Mouse (Mus musculus): ENCODE data around the gene Chrm1. TPM values are rescaled to one million over a fixed set of nuclear protein-coding genes. Genes with fewer than 3 reads are reported as not detected.

Gene Chrm1
- polyA plus RNA-seq (2014; fragmentation: Nextera tagmentation; extraction: Ambion mirVana): 0.06 TPM in 1 of 2 replicates, not detected in the other

- 0 out of 2 replicates have a peak, but pooled peaks cover 6% of the 10 kb centered on the region for H3K4me1 ChIP-seq (ENCODE audit: control insufficient read depth, insufficient read depth, low read length)
- H3K36me3 ChIP-seq (ENCODE audit: control insufficient read depth, insufficient read depth, low read length): no peaks in the 10 kb centered on the region
- ATAC-seq (replicated peaks; ENCODE audit: insufficient number of reproducible peaks, low FRiP score, low TSS enrichment): no peak
- 78% methylated on average over 9 of the region's 9 CpGs for WGBS (ENCODE audit: insufficient replicate concordance)
- H3K27ac ChIP-seq (ENCODE audit: low read depth, low read length): no peak within 1 kb of the TSS
- H3K9ac ChIP-seq (ENCODE audit: low read depth, low read length): no peak within 1 kb of the TSS
- no peaks in the 10 kb centered on the region for H3K9me3 ChIP-seq (replicated peaks; ENCODE audit: control insufficient read depth, low read length)
- H3K4me2 ChIP-seq: peak within 1 kb of the TSS; percentile 91
- no peak within 1 kb of the TSS for H3K4me3 ChIP-seq (ENCODE audit: low read depth, low read length)
- peaks cover 5% of the 10 kb centered on the region; the same call in 1 of the 2 replicates for H3K27me3 ChIP-seq (ENCODE audit: control insufficient read depth, insufficient read depth, low read length)
Measured at GRCm38 (mm10) chr19:8663360-8663839, at the start of gene Chrm1. Chrm1 (plus strand) TSS chr19:8663789.

- H3K36me3 ChIP-seq (ENCODE audit: control insufficient read depth, insufficient read depth, low read length): no peaks in the 10 kb centered on the region
- no peak for ATAC-seq (replicated peaks; ENCODE audit: insufficient number of reproducible peaks, low FRiP score, low TSS enrichment)
- H3K4me1 ChIP-seq (ENCODE audit: control insufficient read depth, insufficient read depth, low read length): no peaks in the 10 kb centered on the region
- H3K9me3 ChIP-seq (replicated peaks; ENCODE audit: control insufficient read depth, low read length): no peaks in the 10 kb centered on the region
- H3K4me3 ChIP-seq (ENCODE audit: low read depth, low read length): no peak overlapping the region
- H3K4me2 ChIP-seq: no peak overlapping the region
- 33% methylated on average over 2 of the region's 2 CpGs for WGBS (ENCODE audit: insufficient replicate concordance)
- no peak overlapping the region for H3K27ac ChIP-seq (ENCODE audit: low read depth, low read length)
- no peak overlapping the region for H3K9ac ChIP-seq (ENCODE audit: low read depth, low read length)
- H3K27me3 ChIP-seq (ENCODE audit: control insufficient read depth, insufficient read depth, low read length): no peaks in the 10 kb centered on the region
Measured at GRCm38 (mm10) chr19:8614343-8614742, 49.2 kb upstream of the Chrm1 start.

DNA sequence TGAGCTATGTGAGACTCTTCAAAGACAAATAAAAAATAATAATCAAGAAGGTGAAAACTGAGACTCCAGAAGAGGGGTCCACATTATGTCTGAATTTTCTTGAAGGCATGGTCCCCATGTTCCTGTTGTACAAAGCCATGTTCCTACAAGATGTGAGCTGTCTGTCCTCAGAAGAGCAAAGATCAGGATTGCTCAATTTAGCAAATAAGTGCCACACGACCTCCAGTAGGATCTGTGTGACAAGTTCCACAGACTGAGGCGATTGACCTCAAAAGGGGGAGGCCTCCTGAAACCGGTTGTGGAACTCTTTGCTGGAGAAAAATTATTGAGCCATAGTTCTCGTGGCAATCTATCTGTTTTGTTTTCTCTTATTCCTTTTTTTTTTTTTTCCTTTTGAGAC lies 47.3 kb upstream of the Chrm1 start:
- WGBS (ENCODE audit: insufficient replicate concordance): 54% methylated on average over 4 of the region's 4 CpGs
- Histone ChIP-seq H3K4me3 (ENCODE audit: low read depth, low read length) (no peak overlapping the region), H3K27ac (ENCODE audit: low read depth, low read length) (no peak overlapping the region), H3K27me3 (ENCODE audit: control insufficient read depth, insufficient read depth, low read length) (no peaks in the 10 kb centered on the region), H3K9ac (ENCODE audit: low read depth, low read length) (no peak overlapping the region), H3K4me2 (no peak overlapping the region), H3K36me3 (ENCODE audit: control insufficient read depth, insufficient read depth, low read length) (no peaks in the 10 kb centered on the region), H3K9me3 (replicated peaks; ENCODE audit: control insufficient read depth, low read length) (no peaks in the 10 kb centered on the region), H3K4me1 (ENCODE audit: control insufficient read depth, insufficient read depth, low read length) (no peaks in the 10 kb centered on the region)
- no peak for ATAC-seq (replicated peaks; ENCODE audit: insufficient number of reproducible peaks, low FRiP score, low TSS enrichment)

DNA sequence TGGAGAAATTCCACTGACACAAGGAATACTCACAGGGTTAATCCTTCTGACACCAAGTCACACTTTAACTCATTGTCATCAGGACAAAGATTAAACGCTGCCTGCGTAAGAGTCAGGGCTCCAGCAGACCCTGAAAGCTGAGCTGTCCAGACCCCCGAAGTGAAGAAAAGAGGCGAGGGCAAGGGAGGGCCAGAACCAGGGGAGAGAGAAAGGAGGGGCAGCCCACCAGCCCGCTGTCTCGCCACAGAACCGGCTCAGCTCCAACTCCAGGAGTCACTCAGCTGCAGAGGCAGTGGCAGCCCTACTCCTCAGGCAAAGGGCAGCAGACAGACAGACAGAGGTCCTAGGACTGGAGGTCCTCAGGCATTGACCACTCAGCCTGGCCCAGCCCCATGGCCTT lies 45.7 kb upstream of the Chrm1 start, which contains the start of gene Slc22a6:
Slc22a6 (plus strand) TSS at position 136 of the 400 bp plus-strand sequence.
- no peak within 1 kb of the TSS for H3K4me3 ChIP-seq (ENCODE audit: low read depth, low read length)
- WGBS (ENCODE audit: insufficient replicate concordance): 25% methylated on average over 7 of the region's 7 CpGs
- H3K27me3 ChIP-seq (ENCODE audit: control insufficient read depth, insufficient read depth, low read length): no peaks in the 10 kb centered on the region
- no peak for ATAC-seq (replicated peaks; ENCODE audit: insufficient number of reproducible peaks, low FRiP score, low TSS enrichment)
- H3K27ac ChIP-seq (ENCODE audit: low read depth, low read length): no peak within 1 kb of the TSS
- no peaks in the 10 kb centered on the region for H3K9me3 ChIP-seq (replicated peaks; ENCODE audit: control insufficient read depth, low read length)
- no peak within 1 kb of the TSS for H3K4me2 ChIP-seq
- H3K4me1 ChIP-seq (ENCODE audit: control insufficient read depth, insufficient read depth, low read length): no peaks in the 10 kb centered on the region
- no peak within 1 kb of the TSS for H3K9ac ChIP-seq (ENCODE audit: low read depth, low read length)
- H3K36me3 ChIP-seq (ENCODE audit: control insufficient read depth, insufficient read depth, low read length): no peaks in the 10 kb centered on the region

GRCm38 (mm10) chr19:8621098-8621497 lies 42.5 kb upstream of the Chrm1 start:
- ATAC-seq (replicated peaks; ENCODE audit: insufficient number of reproducible peaks, low FRiP score, low TSS enrichment): no peak

DNA sequence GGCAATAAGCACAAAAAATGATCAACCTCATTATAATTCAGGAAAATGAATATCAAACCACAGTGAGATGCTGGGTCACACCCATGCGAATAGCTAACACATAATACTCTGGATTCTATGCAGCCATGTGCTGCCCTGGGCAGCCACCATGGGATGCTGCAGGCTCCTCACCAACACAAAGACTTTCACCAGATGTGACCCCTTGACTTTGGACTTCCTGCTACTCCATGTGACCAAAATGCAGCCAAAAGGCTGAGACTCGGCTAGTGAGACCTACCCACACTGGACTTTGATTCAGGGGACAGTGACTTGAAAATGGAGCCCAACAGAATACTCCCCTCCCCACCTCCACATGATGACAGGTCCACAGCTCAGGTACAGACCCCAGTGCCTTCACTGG lies 33.3 kb upstream of the Chrm1 start:
- no peak overlapping the region for H3K27ac ChIP-seq (ENCODE audit: low read depth, low read length)
- H3K27me3 ChIP-seq (ENCODE audit: control insufficient read depth, insufficient read depth, low read length): no peaks in the 10 kb centered on the region
- no peaks in the 10 kb centered on the region for H3K9me3 ChIP-seq (replicated peaks; ENCODE audit: control insufficient read depth, low read length)
- H3K4me1 ChIP-seq (ENCODE audit: control insufficient read depth, insufficient read depth, low read length): no peaks in the 10 kb centered on the region
- 64% methylated on average over 2 of the region's 2 CpGs for WGBS (ENCODE audit: insufficient replicate concordance)
- no peaks in the 10 kb centered on the region for H3K36me3 ChIP-seq (ENCODE audit: control insufficient read depth, insufficient read depth, low read length)
- no peak overlapping the region for H3K4me2 ChIP-seq
- H3K4me3 ChIP-seq (ENCODE audit: low read depth, low read length): no peak overlapping the region
- H3K9ac ChIP-seq (ENCODE audit: low read depth, low read length): no peak overlapping the region
- ATAC-seq (replicated peaks; ENCODE audit: insufficient number of reproducible peaks, low FRiP score, low TSS enrichment): no peak

More at GRCm38 (mm10) chr19:8621098-8621497, 42.5 kb upstream of the Chrm1 start:
- H3K36me3 ChIP-seq (ENCODE audit: control insufficient read depth, insufficient read depth, low read length): no peaks in the 10 kb centered on the region
- no peak overlapping the region for H3K9ac ChIP-seq (ENCODE audit: low read depth, low read length)
- H3K27me3 ChIP-seq (ENCODE audit: control insufficient read depth, insufficient read depth, low read length): no peaks in the 10 kb centered on the region
- H3K9me3 ChIP-seq (replicated peaks; ENCODE audit: control insufficient read depth, low read length): no peaks in the 10 kb centered on the region
- H3K4me2 ChIP-seq: no peak overlapping the region
- no peak overlapping the region for H3K27ac ChIP-seq (ENCODE audit: low read depth, low read length)
- H3K4me3 ChIP-seq (ENCODE audit: low read depth, low read length): no peak overlapping the region
- WGBS (ENCODE audit: insufficient replicate concordance): 84% methylated on average over 7 of the region's 7 CpGs
- no peaks in the 10 kb centered on the region for H3K4me1 ChIP-seq (ENCODE audit: control insufficient read depth, insufficient read depth, low read length)

DNA sequence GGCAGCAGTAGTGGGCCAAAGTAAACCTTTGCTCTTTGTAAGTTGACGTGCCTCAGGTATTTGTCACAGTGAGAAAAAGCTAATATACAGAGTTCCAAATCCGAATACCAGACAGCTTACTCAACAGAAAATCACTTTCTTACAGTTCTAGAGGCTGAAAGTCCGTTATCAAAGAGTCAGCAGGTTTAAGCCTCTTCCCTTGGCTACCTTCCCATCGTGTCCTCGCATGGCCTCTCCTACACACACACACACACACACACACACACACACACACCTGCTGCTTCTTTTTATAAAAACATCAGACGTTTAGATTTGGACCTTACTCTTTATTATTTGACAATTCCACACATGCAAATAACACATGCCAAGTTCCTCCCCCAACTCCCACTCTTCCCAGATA lies 32.8 kb upstream of the Chrm1 start:
- Histone ChIP-seq H3K4me1 (ENCODE audit: control insufficient read depth, insufficient read depth, low read length) (no peaks in the 10 kb centered on the region), H3K9ac (ENCODE audit: low read depth, low read length) (no peak overlapping the region), H3K27me3 (ENCODE audit: control insufficient read depth, insufficient read depth, low read length) (no peaks in the 10 kb centered on the region), H3K9me3 (replicated peaks; ENCODE audit: control insufficient read depth, low read length) (no peaks in the 10 kb centered on the region), H3K36me3 (ENCODE audit: control insufficient read depth, insufficient read depth, low read length) (no peaks in the 10 kb centered on the region), H3K4me3 (ENCODE audit: low read depth, low read length) (no peak overlapping the region), H3K27ac (ENCODE audit: low read depth, low read length) (no peak overlapping the region), H3K4me2 (no peak overlapping the region)
- 71% methylated on average over 6 of the region's 6 CpGs for WGBS (ENCODE audit: insufficient replicate concordance)
- ATAC-seq (replicated peaks; ENCODE audit: insufficient number of reproducible peaks, low FRiP score, low TSS enrichment): no peak

- no peak overlapping the region for H3K4me3 ChIP-seq (ENCODE audit: low read depth, low read length)
- no peak for ATAC-seq (replicated peaks; ENCODE audit: insufficient number of reproducible peaks, low FRiP score, low TSS enrichment)
- H3K27ac ChIP-seq (ENCODE audit: low read depth, low read length): no peak overlapping the region
- no peaks in the 10 kb centered on the region for H3K4me1 ChIP-seq (ENCODE audit: control insufficient read depth, insufficient read depth, low read length)
- H3K4me2 ChIP-seq: no peak overlapping the region
- WGBS (ENCODE audit: insufficient replicate concordance): 57% methylated on average over 1 of the region's 1 CpGs
- no peaks in the 10 kb centered on the region for H3K36me3 ChIP-seq (ENCODE audit: control insufficient read depth, insufficient read depth, low read length)
- no peaks in the 10 kb centered on the region for H3K27me3 ChIP-seq (ENCODE audit: control insufficient read depth, insufficient read depth, low read length)
- no peak overlapping the region for H3K9ac ChIP-seq (ENCODE audit: low read depth, low read length)
- H3K9me3 ChIP-seq (replicated peaks; ENCODE audit: control insufficient read depth, low read length): no peaks in the 10 kb centered on the region
Measured at GRCm38 (mm10) chr19:8632029-8632428, 31.6 kb upstream of the Chrm1 start.

DNA sequence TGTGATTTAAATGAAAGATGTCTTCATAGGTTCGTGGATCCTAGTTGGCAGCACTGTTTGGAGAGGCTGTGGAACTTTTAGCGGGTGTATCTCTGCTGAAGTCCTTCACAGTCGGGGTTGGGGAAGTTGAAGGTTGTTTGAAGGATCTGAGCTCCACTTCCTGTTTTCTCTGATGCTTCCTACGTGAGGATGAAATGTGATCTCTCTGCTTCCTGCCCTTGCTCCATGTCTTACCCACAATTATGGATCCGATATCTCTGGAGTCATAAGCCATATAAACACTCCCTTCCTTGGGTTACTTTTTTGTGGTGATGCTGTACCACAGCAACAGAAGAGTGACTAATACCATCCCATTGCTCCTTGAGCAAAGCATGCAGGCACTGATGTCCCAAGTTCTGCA lies 21.5 kb upstream of the Chrm1 start:
- Histone ChIP-seq H3K27ac (ENCODE audit: low read depth, low read length) (no peak overlapping the region), H3K27me3 (ENCODE audit: control insufficient read depth, insufficient read depth, low read length) (no peaks in the 10 kb centered on the region), H3K4me2 (no peak overlapping the region), H3K4me1 (ENCODE audit: control insufficient read depth, insufficient read depth, low read length) (no peaks in the 10 kb centered on the region), H3K9ac (ENCODE audit: low read depth, low read length) (no peak overlapping the region), H3K4me3 (ENCODE audit: low read depth, low read length) (no peak overlapping the region), H3K36me3 (ENCODE audit: control insufficient read depth, insufficient read depth, low read length) (no peaks in the 10 kb centered on the region), H3K9me3 (replicated peaks; ENCODE audit: control insufficient read depth, low read length) (no peaks in the 10 kb centered on the region)
- ATAC-seq (replicated peaks; ENCODE audit: insufficient number of reproducible peaks, low FRiP score, low TSS enrichment): no peak
- whole genome bisulfite sequencing (ENCODE audit: insufficient replicate concordance): 43% methylated on average over 5 of the region's 5 CpGs

Measured in heart, embryonic 11.5 days (tissue).